Mouse (Mus musculus): ENCODE measurements around the gene Klhl21.

DNA sequence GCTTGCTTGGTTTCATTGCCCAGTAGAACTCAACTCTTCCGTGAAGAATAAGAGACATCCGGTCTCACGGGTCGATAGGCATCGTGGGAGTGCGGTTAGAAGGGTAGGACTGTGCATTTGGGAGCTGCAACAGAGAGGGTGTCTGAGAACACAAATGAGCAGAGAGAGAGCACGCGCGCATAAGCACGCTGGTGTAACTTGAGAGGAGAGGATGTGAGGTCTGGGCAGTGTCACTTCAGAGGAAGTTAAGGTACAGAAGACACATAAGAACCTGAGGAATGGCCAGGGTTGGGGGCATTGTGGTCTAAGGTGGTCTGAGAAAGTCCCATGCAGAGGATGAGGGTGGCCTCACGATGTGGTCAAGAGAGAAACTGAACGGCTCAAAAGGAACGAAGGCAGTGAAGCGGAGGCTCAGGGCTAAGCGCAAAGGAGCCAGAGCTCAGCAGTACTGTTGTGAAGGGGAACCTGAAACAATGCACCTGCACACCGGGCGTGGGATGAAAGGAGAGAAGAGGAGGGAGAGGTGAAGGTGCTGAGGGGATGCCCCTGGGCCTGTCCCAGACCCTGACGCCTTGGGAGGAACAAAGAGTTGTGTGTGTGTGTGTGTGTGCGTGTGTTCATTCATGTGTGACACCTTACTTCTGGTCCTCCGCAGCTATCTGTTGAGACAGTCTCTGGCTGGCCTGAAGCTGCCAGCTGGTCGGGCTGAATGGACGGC is 33.5 kb downstream of the Klhl21 start:
- TF ChIP-seq CTCF (IDR thresholded peaks at IDR 0.05; ENCODE audit: low read depth) (no peak), EP300 (IDR thresholded peaks at IDR 0.05; ENCODE audit: low read depth) (no peak)
